Mouse (Mus musculus) ES-E14 (cell line): Measurements from ENCODE around the gene Ahcy. TPM values are rescaled to one million over a fixed set of nuclear protein-coding genes. Genes with fewer than 3 reads are reported as not detected.
A peak's percentile ranks its signal among the peaks of the same experiment; 100 is the strongest.

ENCODE experiments used
- DNase-seq: peaks from one replicate; pipeline ENCODE4 v3.0.0-alpha.2; 2013; ENCODE audit warnings: low read depth, low spot score
- H3K27ac ChIP-seq: 2 replicates; pipeline ENCODE4 v1.5.1; 2012; ENCODE audit warnings: low read depth, mild to moderate bottlenecking, low read length, moderate library complexity, mixed read lengths; ENCODE audit not compliant: poor library complexity, insufficient read depth, severe bottlenecking
- H3K36me3 ChIP-seq: 2 replicates; pipeline ENCODE4 v1.6.1; 2012; ENCODE audit warnings: mild to moderate bottlenecking, low read length, moderate library complexity, mixed read lengths; ENCODE audit not compliant: control insufficient read depth, poor library complexity, insufficient read depth, severe bottlenecking
- H3K4me1 ChIP-seq, 2 experiments: fragments of 150-350 bp in 1 of 2; sonication (generic) in 1 of 2; 2 replicates each; pipeline ENCODE4 v1.6.1; 2012; ENCODE audit warnings: low read length in 2 of 2, mild to moderate bottlenecking in 1 of 2, mixed read lengths in 1 of 2; ENCODE audit not compliant: control insufficient read depth in 2 of 2, insufficient read depth in 2 of 2, poor library complexity in 1 of 2
- H3K4me3 ChIP-seq, 2 experiments: fragments of 150-350 bp in 1 of 2; sonication (generic) in 1 of 2; 2 replicates each; pipeline ENCODE4 v1.5.1; 2012; ENCODE audit warnings: low read length in 2 of 2, low read depth in 1 of 2, mild to moderate bottlenecking in 1 of 2, mixed read lengths in 1 of 2; ENCODE audit not compliant: insufficient read depth in 1 of 2, poor library complexity in 1 of 2, severe bottlenecking in 1 of 2
- H3K9ac ChIP-seq: 2 replicates; pipeline ENCODE4 v1.6.1; 2012; ENCODE audit warnings: low read depth, mild to moderate bottlenecking, low read length, mixed read lengths; ENCODE audit not compliant: poor library complexity, insufficient read depth, severe bottlenecking
- H3K9me3 ChIP-seq: fragments of 150-350 bp; sonication (generic); 2 replicates; pipeline ENCODE4 v1.6.1; 2012; ENCODE audit warnings: low read depth, mild to moderate bottlenecking, low read length; ENCODE audit not compliant: control insufficient read depth, insufficient read depth
- CHD2 ChIP-seq: IDR thresholded peaks from 2 replicates; pipeline ENCODE4 v1.6.1; 2014; ENCODE audit warnings: mild to moderate bottlenecking, low read depth, low read length, inconsistent platforms
- HCFC1 ChIP-seq: IDR thresholded peaks from 2 replicates; pipeline ENCODE4 v1.6.1; 2012; ENCODE audit warnings: low read length, inconsistent platforms, borderline replicate concordance; ENCODE audit not compliant: insufficient read depth
- MAFK ChIP-seq: IDR thresholded peaks from 2 replicates; pipeline ENCODE4 v1.6.1; 2014; ENCODE audit warnings: mild to moderate bottlenecking, low read depth, low read length, inconsistent platforms; ENCODE audit not compliant: insufficient read depth
- ZC3H11A ChIP-seq: IDR thresholded peaks from 2 replicates; pipeline ENCODE4 v1.6.1; 2012; ENCODE audit warnings: low read depth, mild to moderate bottlenecking, inconsistent platforms, low read length, borderline replicate concordance
- ZNF384 ChIP-seq: IDR thresholded peaks from 2 replicates; pipeline ENCODE4 v1.6.1; 2012; ENCODE audit warnings: low read depth, low read length, inconsistent platforms
- in situ Hi-C, 2 experiments: fragments of 600-800 bp; cut with MboI; formaldehyde crosslinking; loops; one replicate each; pipeline ENCODE4 v1.15.1; 2025; ENCODE audit warnings: low sequenced_read_pairs in 2 of 2, inconsistent platforms in 1 of 2; ENCODE audit not compliant: unreplicated experiment in 2 of 2
- total RNA-seq: library from RNA; depleted of rRNA; stranded (reverse); fragments of 300-350 nt; gene quantifications from 2 replicates; pipeline ENCODE4 v1.2.3, GENCODE M21; 2012

Ahcy gene
- total RNA-seq, 1 experiment, result 79.6 TPM

DNA sequence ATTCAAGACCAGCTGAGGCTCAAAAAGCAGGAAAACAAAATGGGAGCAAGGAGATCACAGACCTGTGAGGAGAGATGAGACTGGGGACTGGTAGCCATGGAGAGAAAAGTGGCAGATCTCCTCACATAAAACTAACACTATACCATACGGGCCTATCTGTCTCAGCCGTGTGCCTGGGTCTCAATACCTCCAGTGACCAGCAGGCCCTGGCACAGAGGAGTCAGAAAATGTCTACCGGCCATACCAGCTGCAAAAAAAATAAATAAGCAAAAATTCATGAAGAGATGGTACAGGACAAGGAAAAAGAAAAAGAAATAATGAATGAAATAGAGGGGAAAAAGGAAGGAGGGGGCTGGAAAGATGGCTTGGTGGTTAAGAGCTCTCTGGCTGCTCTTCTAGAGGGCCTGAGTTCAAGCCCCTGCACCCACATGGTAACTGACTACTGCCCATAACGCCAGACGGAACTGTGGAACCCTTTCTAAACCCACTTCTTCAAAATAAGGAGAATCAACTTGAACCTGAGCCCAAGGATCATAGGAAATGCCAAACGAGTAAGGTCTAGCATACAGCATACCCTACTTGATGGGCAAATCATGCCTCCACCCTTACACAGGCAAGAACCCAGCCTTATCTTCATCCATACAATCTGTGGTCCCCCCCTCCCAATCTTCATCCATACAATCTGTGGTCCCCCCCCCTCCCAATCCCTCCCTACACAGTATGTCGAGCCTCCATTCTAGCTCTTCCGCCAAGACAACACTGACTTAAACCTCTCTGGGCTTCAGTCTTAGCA, 1.7 kb downstream of the Ahcy start:
- no peaks in the 10 kb centered on the region for H3K9me3 ChIP-seq
- TF ChIP-seq MAFK (no peak), ZNF384 (no peak), ZC3H11A (no peak), CHD2 (no peak)
- H3K4me1 ChIP-seq, result peaks cover 5 to 22% of the 10 kb centered on the region in 2 experiments; a peak in 3 of 4 replicates
- H3K36me3 ChIP-seq, result peaks cover 16% of the 10 kb centered on the region
- peak overlapping the region; percentile 47; the same call in 1 of the 2 replicates for H3K9ac ChIP-seq
- H3K27ac ChIP-seq, result no peak overlapping the region
- no peak for DNase-seq
- in situ Hi-C loops, result no loop called here
- H3K4me3 ChIP-seq, result peak overlapping the region; percentile 21 to 98; a peak in 1 of 4 replicates

DNA sequence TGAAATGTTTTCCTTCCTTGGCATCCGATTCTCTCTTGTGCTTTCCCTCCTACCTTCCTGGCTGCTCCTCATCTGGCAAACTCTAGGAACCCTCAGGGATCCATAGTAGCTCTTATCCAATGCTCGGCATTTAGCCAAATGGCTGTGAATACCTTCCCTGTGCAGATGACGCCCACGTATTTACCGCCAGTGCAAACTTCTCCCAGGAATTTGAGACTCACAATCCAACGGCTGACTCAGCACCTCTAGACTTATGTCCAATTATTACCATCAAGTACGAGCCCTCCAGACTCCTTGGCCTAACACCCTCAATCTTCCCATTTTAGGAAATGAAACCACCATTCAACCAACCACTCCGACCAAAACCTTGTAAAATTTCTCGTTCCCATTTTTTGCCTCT, 3.3 kb downstream of the Ahcy start:
- Histone ChIP-seq H3K9ac (no peak overlapping the region), H3K4me1 (peaks cover 5 to 22% of the 10 kb centered on the region in 2 experiments; a peak in 3 of 4 replicates), H3K36me3 (peaks cover 23% of the 10 kb centered on the region), H3K4me3 (peak overlapping the region in 1 of 2 experiments; percentile 1; a peak in 1 of 4 replicates), H3K27ac (no peak overlapping the region; the same call in 1 of the 2 replicates), H3K9me3 (no peaks in the 10 kb centered on the region)
- TF ChIP-seq HCFC1, result no peak
- no peak for TF ChIP-seq CHD2
- TF ChIP-seq ZC3H11A, result no peak
- 0 out of 2 replicates have a peak, but pooled peaks have one; percentile 53 for TF ChIP-seq MAFK
- no peak for TF ChIP-seq ZNF384
- DNase-seq, result no peak
- in situ Hi-C loops, result no loop called here

DNA sequence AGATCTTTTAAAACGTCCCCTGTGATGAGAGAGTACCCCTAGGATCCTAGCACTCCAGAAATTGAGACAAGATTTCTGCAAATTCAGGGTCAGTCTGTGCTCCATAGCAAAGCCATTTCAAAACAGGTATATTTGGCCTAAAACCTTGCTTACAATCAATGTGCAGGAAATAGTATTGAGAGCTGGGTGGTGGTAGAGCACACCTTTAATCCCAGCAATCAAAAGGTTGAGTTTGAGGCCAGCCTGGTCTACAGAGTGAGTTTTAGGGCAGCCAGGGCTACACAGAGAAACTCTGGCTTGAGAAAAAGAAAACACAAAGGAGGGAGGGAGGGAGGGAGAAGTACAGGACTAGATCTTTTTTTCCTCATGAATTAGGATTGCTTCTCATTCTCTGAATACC, 16.9 kb downstream of the Ahcy start:
- TF ChIP-seq ZNF384 (no peak), CHD2 (no peak), MAFK (no peak), ZC3H11A (no peak), HCFC1 (no peak)
- H3K36me3 ChIP-seq, result peaks cover 24% of the 10 kb centered on the region
- DNase-seq, result no peak

DNA sequence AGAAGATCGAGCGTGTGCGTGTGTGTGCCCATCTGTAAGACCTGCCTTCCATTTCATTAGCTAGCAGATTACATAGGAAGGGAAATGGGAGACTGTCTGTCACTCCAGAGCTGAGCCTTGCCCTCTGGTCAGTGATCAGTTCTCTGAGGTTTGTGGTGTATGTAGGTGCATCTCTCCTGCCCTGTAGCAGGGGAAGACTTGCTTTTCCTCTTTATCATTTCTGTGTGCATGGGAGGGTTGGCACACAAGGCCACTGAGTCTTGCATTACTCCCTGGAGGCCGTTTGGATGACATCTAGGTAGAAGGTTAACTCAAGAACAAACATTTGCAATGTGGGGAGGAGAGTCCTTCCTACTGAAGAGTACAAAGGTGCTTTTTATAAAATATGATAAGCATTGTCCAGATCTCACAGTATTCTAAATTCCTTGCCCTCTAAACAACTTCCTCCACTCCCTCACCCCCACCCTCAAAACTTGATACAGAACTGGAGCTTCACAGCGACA, 18.2 kb downstream of the Ahcy start:
- H3K36me3 ChIP-seq, result peaks cover 14% of the 10 kb centered on the region
- no peaks in the 10 kb centered on the region for H3K9me3 ChIP-seq
- peaks cover 0 to 7% of the 10 kb centered on the region in 2 experiments; a peak in 3 of 4 replicates for H3K4me1 ChIP-seq
- no peak for DNase-seq
- no peak overlapping the region for H3K9ac ChIP-seq
- in situ Hi-C loops, result no loop called here
- H3K4me3 ChIP-seq, result no peak overlapping the region
- TF ChIP-seq CHD2, result no peak
- H3K27ac ChIP-seq, result no peak overlapping the region

More for the DNA sequence above, 16.9 kb downstream of the Ahcy start:
- in situ Hi-C loops, result no loop called here
- Histone ChIP-seq H3K4me3 (no peak overlapping the region), H3K9ac (no peak overlapping the region), H3K9me3 (no peaks in the 10 kb centered on the region), H3K4me1 (peaks cover 0 to 7% of the 10 kb centered on the region in 2 experiments; a peak in 3 of 4 replicates), H3K27ac (no peak overlapping the region)
